Mouse (Mus musculus): ENCODE measurements at regions not wholly inside any gene's neighbourhood (a gene's known extent, or its start where the extent isn't known, plus 50 kb on each side); places are given as distances from the start of the nearest gene placed in this dataset.
A peak's percentile ranks its signal among the peaks of the same experiment; 100 is the strongest.

- Histone ChIP-seq H3K4me1 (ENCODE audit: control insufficient read depth, insufficient read depth, low read length) (peaks cover 6% of the 10 kb centered on the region), H3K4me3 (ENCODE audit: insufficient read depth, low read length) (no peak overlapping the region; the same call in 1 of the 2 replicates), H3K27ac (ENCODE audit: insufficient read depth, low read length) (peak overlapping the region; percentile 91)
- TF ChIP-seq CTCF (IDR thresholded peaks at IDR 0.05; ENCODE audit: borderline replicate concordance, insufficient read depth, low read length) (no peak), POLR2A (IDR thresholded peaks at IDR 0.05; ENCODE audit: low read depth, low read length) (no peak)
Observed at GRCm38 (mm10) chr14:105744125-105744524, 152.5 kb downstream of the Spry2 start.

- TF ChIP-seq POLR2A (IDR thresholded peaks at IDR 0.05; ENCODE audit: low read depth, low read length): no peak
- no peak for TF ChIP-seq CTCF (IDR thresholded peaks at IDR 0.05; ENCODE audit: borderline replicate concordance, insufficient read depth, low read length)
- Histone ChIP-seq H3K4me3 (ENCODE audit: insufficient read depth, low read length) (no peak overlapping the region), H3K27ac (ENCODE audit: insufficient read depth, low read length) (0 out of 2 replicates have a peak overlapping the region, but pooled peaks have one; percentile 43), H3K4me1 (ENCODE audit: control insufficient read depth, insufficient read depth, low read length) (peaks cover 6% of the 10 kb centered on the region)
Observed at GRCm38 (mm10) chr14:105740889-105741288, 155.7 kb downstream of the Spry2 start.

- no peak overlapping the region for H3K4me3 ChIP-seq (ENCODE audit: insufficient read depth, low read length)
- no peak overlapping the region for H3K27ac ChIP-seq (ENCODE audit: insufficient read depth, low read length)
- TF ChIP-seq POLR2A (IDR thresholded peaks at IDR 0.05; ENCODE audit: low read depth, low read length) (no peak), CTCF (IDR thresholded peaks at IDR 0.05; ENCODE audit: borderline replicate concordance, insufficient read depth, low read length) (no peak)
- H3K4me1 ChIP-seq (ENCODE audit: control insufficient read depth, insufficient read depth, low read length): peaks cover 4% of the 10 kb centered on the region
Observed at GRCm38 (mm10) chr14:105738568-105738967, 158.1 kb downstream of the Spry2 start.

GRCm38 (mm10) chr14:105736352-105736751 lies 160.3 kb downstream of the Spry2 start:
- no peak overlapping the region for H3K4me3 ChIP-seq (ENCODE audit: insufficient read depth, low read length)
- no peak for TF ChIP-seq POLR2A (IDR thresholded peaks at IDR 0.05; ENCODE audit: low read depth, low read length)
- no peak for TF ChIP-seq CTCF (IDR thresholded peaks at IDR 0.05; ENCODE audit: borderline replicate concordance, insufficient read depth, low read length)
- H3K27ac ChIP-seq (ENCODE audit: insufficient read depth, low read length): 0 out of 2 replicates have a peak overlapping the region, but pooled peaks have one; percentile 35
- peaks cover 11% of the 10 kb centered on the region for H3K4me1 ChIP-seq (ENCODE audit: control insufficient read depth, insufficient read depth, low read length)

GRCm38 (mm10) chr14:105734291-105734690 lies 162.3 kb downstream of the Spry2 start:
- H3K27ac ChIP-seq (ENCODE audit: insufficient read depth, low read length): no peak overlapping the region
- H3K4me1 ChIP-seq (ENCODE audit: control insufficient read depth, insufficient read depth, low read length): peaks cover 17% of the 10 kb centered on the region
- no peak for TF ChIP-seq CTCF (IDR thresholded peaks at IDR 0.05; ENCODE audit: borderline replicate concordance, insufficient read depth, low read length)
- no peak for TF ChIP-seq POLR2A (IDR thresholded peaks at IDR 0.05; ENCODE audit: low read depth, low read length)
- no peak overlapping the region for H3K4me3 ChIP-seq (ENCODE audit: insufficient read depth, low read length)

GRCm38 (mm10) chr14:105733013-105733728 lies 163.4 kb downstream of the Spry2 start:
- Histone ChIP-seq H3K4me3 (ENCODE audit: insufficient read depth, low read length) (peak overlapping the region; percentile 22; the same call in 1 of the 2 replicates), H3K4me1 (ENCODE audit: control insufficient read depth, insufficient read depth, low read length) (peaks cover 17% of the 10 kb centered on the region), H3K27ac (ENCODE audit: insufficient read depth, low read length) (peak overlapping the region; percentile 78)
- TF ChIP-seq POLR2A (IDR thresholded peaks at IDR 0.05; ENCODE audit: low read depth, low read length): no peak; the same call in 1 of the 2 replicates
- no peak for TF ChIP-seq CTCF (IDR thresholded peaks at IDR 0.05; ENCODE audit: borderline replicate concordance, insufficient read depth, low read length)

- Histone ChIP-seq H3K4me1 (ENCODE audit: control insufficient read depth, insufficient read depth, low read length) (peaks cover 17% of the 10 kb centered on the region), H3K4me3 (ENCODE audit: insufficient read depth, low read length) (peak overlapping the region; percentile 22), H3K27ac (ENCODE audit: insufficient read depth, low read length) (peak overlapping the region; percentile 78)
- TF ChIP-seq CTCF (IDR thresholded peaks at IDR 0.05; ENCODE audit: borderline replicate concordance, insufficient read depth, low read length) (no peak), POLR2A (IDR thresholded peaks at IDR 0.05; ENCODE audit: low read depth, low read length) (peak; percentile 44; the same call in 1 of the 2 replicates)
Observed at GRCm38 (mm10) chr14:105732221-105733012, 164.2 kb downstream of the Spry2 start.

GRCm38 (mm10) chr14:105730786-105731185 lies 165.8 kb downstream of the Spry2 start:
- H3K4me1 ChIP-seq (ENCODE audit: control insufficient read depth, insufficient read depth, low read length): peaks cover 15% of the 10 kb centered on the region
- 0 out of 2 replicates have a peak overlapping the region, but pooled peaks have one; percentile 14 for H3K27ac ChIP-seq (ENCODE audit: insufficient read depth, low read length)
- TF ChIP-seq POLR2A (IDR thresholded peaks at IDR 0.05; ENCODE audit: low read depth, low read length) (no peak), CTCF (IDR thresholded peaks at IDR 0.05; ENCODE audit: borderline replicate concordance, insufficient read depth, low read length) (no peak)
- no peak overlapping the region for H3K4me3 ChIP-seq (ENCODE audit: insufficient read depth, low read length)

- TF ChIP-seq POLR2A (IDR thresholded peaks at IDR 0.05; ENCODE audit: low read depth, low read length) (no peak), CTCF (IDR thresholded peaks at IDR 0.05; ENCODE audit: borderline replicate concordance, insufficient read depth, low read length) (no peak)
Observed at GRCm38 (mm10) chr14:105728841-105729240, 167.8 kb downstream of the Spry2 start.

More at GRCm38 (mm10) chr14:105728841-105729240, 167.8 kb downstream of the Spry2 start:
- Histone ChIP-seq H3K4me3 (ENCODE audit: insufficient read depth, low read length) (no peak overlapping the region), H3K27ac (ENCODE audit: insufficient read depth, low read length) (no peak overlapping the region), H3K4me1 (ENCODE audit: control insufficient read depth, insufficient read depth, low read length) (peaks cover 15% of the 10 kb centered on the region)

All from embryonic fibroblast, embryonic 13.5 days (primary cell).